Mouse (Mus musculus): ENCODE measurements around the gene Eif4h. TPM values are rescaled to one million over a fixed set of nuclear protein-coding genes. Genes with fewer than 3 reads are reported as not detected.
A peak's percentile ranks its signal among the peaks of the same experiment; 100 is the strongest.

Gene Eif4h
- polyA plus RNA-seq, 1 experiment from 2014 or later: 332 TPM

- no peak overlapping the region for H3K9ac ChIP-seq (ENCODE audit: low read depth, low read length)
- H3K9me3 ChIP-seq (ENCODE audit: control insufficient read depth, low read length): no peaks in the 10 kb centered on the region
- no peak overlapping the region for H3K4me3 ChIP-seq (ENCODE audit: low read length)
- no peak for ATAC-seq
- no peak overlapping the region for H3K27ac ChIP-seq (ENCODE audit: low read depth, low read length)
- no peaks in the 10 kb centered on the region for H3K36me3 ChIP-seq (ENCODE audit: control insufficient read depth, insufficient read depth, low read length)
- no peaks in the 10 kb centered on the region for H3K27me3 ChIP-seq (replicated peaks; ENCODE audit: control insufficient read depth, insufficient read depth, low read length)
- H3K4me2 ChIP-seq (ENCODE audit: low read length): no peak overlapping the region
- no peaks in the 10 kb centered on the region for H3K4me1 ChIP-seq (ENCODE audit: control insufficient read depth, insufficient read depth, low read depth, low read length)
Measured at GRCm38 (mm10) chr5:134606314-134606713, 33.0 kb downstream of the Eif4h start.

- H3K9me3 ChIP-seq (ENCODE audit: control insufficient read depth, low read length): no peaks in the 10 kb centered on the region
- no peaks in the 10 kb centered on the region for H3K36me3 ChIP-seq (ENCODE audit: control insufficient read depth, insufficient read depth, low read length)
- no peaks in the 10 kb centered on the region for H3K4me1 ChIP-seq (ENCODE audit: control insufficient read depth, insufficient read depth, low read depth, low read length)
- H3K4me2 ChIP-seq (ENCODE audit: low read length): no peak overlapping the region
- WGBS: 89% methylated on average over 11 of the region's 11 CpGs
- H3K4me3 ChIP-seq (ENCODE audit: low read length): no peak overlapping the region
- H3K9ac ChIP-seq (ENCODE audit: low read depth, low read length): no peak overlapping the region
- H3K27me3 ChIP-seq (replicated peaks; ENCODE audit: control insufficient read depth, insufficient read depth, low read length): no peaks in the 10 kb centered on the region
- no peak overlapping the region for H3K27ac ChIP-seq (ENCODE audit: low read depth, low read length)
- ATAC-seq: no peak
Measured at GRCm38 (mm10) chr5:134604376-134604775, 34.9 kb downstream of the Eif4h start.

GRCm38 (mm10) chr5:134597711-134598110 is 41.6 kb downstream of the Eif4h start:
- Histone ChIP-seq H3K27ac (ENCODE audit: low read depth, low read length) (no peak overlapping the region), H3K9ac (ENCODE audit: low read depth, low read length) (no peak overlapping the region), H3K9me3 (ENCODE audit: control insufficient read depth, low read length) (no peaks in the 10 kb centered on the region), H3K4me1 (ENCODE audit: control insufficient read depth, insufficient read depth, low read depth, low read length) (no peaks in the 10 kb centered on the region), H3K36me3 (ENCODE audit: control insufficient read depth, insufficient read depth, low read length) (peaks cover 17% of the 10 kb centered on the region), H3K4me3 (ENCODE audit: low read length) (no peak overlapping the region), H3K4me2 (ENCODE audit: low read length) (no peak overlapping the region), H3K27me3 (replicated peaks; ENCODE audit: control insufficient read depth, insufficient read depth, low read length) (no peaks in the 10 kb centered on the region)
- ATAC-seq: no peak
- WGBS: 72% methylated on average over 10 of the region's 10 CpGs

GRCm38 (mm10) chr5:134593093-134593492 is 46.2 kb downstream of the Eif4h start:
- WGBS: 92% methylated on average over 9 of the region's 9 CpGs
- H3K9ac ChIP-seq (ENCODE audit: low read depth, low read length): no peak overlapping the region
- H3K4me3 ChIP-seq (ENCODE audit: low read length): no peak overlapping the region
- H3K4me1 ChIP-seq (ENCODE audit: control insufficient read depth, insufficient read depth, low read depth, low read length): no peaks in the 10 kb centered on the region
- H3K9me3 ChIP-seq (ENCODE audit: control insufficient read depth, low read length): no peaks in the 10 kb centered on the region
- no peaks in the 10 kb centered on the region for H3K27me3 ChIP-seq (replicated peaks; ENCODE audit: control insufficient read depth, insufficient read depth, low read length)
- H3K27ac ChIP-seq (ENCODE audit: low read depth, low read length): no peak overlapping the region
- no peak for ATAC-seq
- peaks cover 21% of the 10 kb centered on the region for H3K36me3 ChIP-seq (ENCODE audit: control insufficient read depth, insufficient read depth, low read length)
- H3K4me2 ChIP-seq (ENCODE audit: low read length): no peak overlapping the region

GRCm38 (mm10) chr5:134592026-134592581 is 47.2 kb downstream of the Eif4h start:
- H3K4me2 ChIP-seq (ENCODE audit: low read length): no peak overlapping the region
- H3K9ac ChIP-seq (ENCODE audit: low read depth, low read length): no peak overlapping the region
- H3K27ac ChIP-seq (ENCODE audit: low read depth, low read length): no peak overlapping the region
- no peaks in the 10 kb centered on the region for H3K9me3 ChIP-seq (ENCODE audit: control insufficient read depth, low read length)
- no peak for ATAC-seq
- WGBS: 92% methylated on average over 11 of the region's 11 CpGs
- peaks cover 18% of the 10 kb centered on the region for H3K36me3 ChIP-seq (ENCODE audit: control insufficient read depth, insufficient read depth, low read length)
- H3K4me1 ChIP-seq (ENCODE audit: control insufficient read depth, insufficient read depth, low read depth, low read length): no peaks in the 10 kb centered on the region
- H3K4me3 ChIP-seq (ENCODE audit: low read length): no peak overlapping the region
- H3K27me3 ChIP-seq (replicated peaks; ENCODE audit: control insufficient read depth, insufficient read depth, low read length): no peaks in the 10 kb centered on the region

GRCm38 (mm10) chr5:134589900-134590299 is 49.4 kb downstream of the Eif4h start:
- no peak for ATAC-seq
- no peak overlapping the region for H3K9ac ChIP-seq (ENCODE audit: low read depth, low read length)
- WGBS: 87% methylated on average over 3 of the region's 3 CpGs
- no peak overlapping the region for H3K27ac ChIP-seq (ENCODE audit: low read depth, low read length)
- no peaks in the 10 kb centered on the region for H3K4me1 ChIP-seq (ENCODE audit: control insufficient read depth, insufficient read depth, low read depth, low read length)
- H3K9me3 ChIP-seq (ENCODE audit: control insufficient read depth, low read length): no peaks in the 10 kb centered on the region
- peaks cover 15% of the 10 kb centered on the region for H3K36me3 ChIP-seq (ENCODE audit: control insufficient read depth, insufficient read depth, low read length)
- H3K4me2 ChIP-seq (ENCODE audit: low read length): no peak overlapping the region
- H3K27me3 ChIP-seq (replicated peaks; ENCODE audit: control insufficient read depth, insufficient read depth, low read length): no peaks in the 10 kb centered on the region
- H3K4me3 ChIP-seq (ENCODE audit: low read length): no peak overlapping the region

GRCm38 (mm10) chr5:134584798-134585197 is 54.5 kb downstream of the Eif4h start:
- WGBS: 91% methylated on average over 5 of the region's 5 CpGs
- H3K36me3 ChIP-seq (ENCODE audit: control insufficient read depth, insufficient read depth, low read length): no peaks in the 10 kb centered on the region

GRCm38 (mm10) chr5:134583884-134584213 is 55.4 kb downstream of the Eif4h start:
- no peak overlapping the region for H3K4me3 ChIP-seq (ENCODE audit: low read length)
- WGBS: 81% methylated on average over 3 of the region's 3 CpGs
- H3K27ac ChIP-seq (ENCODE audit: low read depth, low read length): no peak overlapping the region
- no peaks in the 10 kb centered on the region for H3K27me3 ChIP-seq (replicated peaks; ENCODE audit: control insufficient read depth, insufficient read depth, low read length)
- no peaks in the 10 kb centered on the region for H3K36me3 ChIP-seq (ENCODE audit: control insufficient read depth, insufficient read depth, low read length)
- no peak for ATAC-seq
- no peak overlapping the region; the same call in 1 of the 2 replicates for H3K9ac ChIP-seq (ENCODE audit: low read depth, low read length)
- no peaks in the 10 kb centered on the region for H3K9me3 ChIP-seq (ENCODE audit: control insufficient read depth, low read length)
- peaks cover 7% of the 10 kb centered on the region for H3K4me1 ChIP-seq (ENCODE audit: control insufficient read depth, insufficient read depth, low read depth, low read length)
- peak overlapping the region; percentile 97 for H3K4me2 ChIP-seq (ENCODE audit: low read length)

More at GRCm38 (mm10) chr5:134584798-134585197, 54.5 kb downstream of the Eif4h start:
- H3K27me3 ChIP-seq (replicated peaks; ENCODE audit: control insufficient read depth, insufficient read depth, low read length): no peaks in the 10 kb centered on the region
- peaks cover 7% of the 10 kb centered on the region for H3K4me1 ChIP-seq (ENCODE audit: control insufficient read depth, insufficient read depth, low read depth, low read length)
- H3K4me2 ChIP-seq (ENCODE audit: low read length): no peak overlapping the region
- no peak overlapping the region for H3K4me3 ChIP-seq (ENCODE audit: low read length)
- no peak overlapping the region for H3K9ac ChIP-seq (ENCODE audit: low read depth, low read length)
- ATAC-seq: no peak
- no peaks in the 10 kb centered on the region for H3K9me3 ChIP-seq (ENCODE audit: control insufficient read depth, low read length)
- no peak overlapping the region for H3K27ac ChIP-seq (ENCODE audit: low read depth, low read length)

GRCm38 (mm10) chr5:134583006-134583883 is 56.0 kb downstream of the Eif4h start:
- no peak for ATAC-seq
- H3K27ac ChIP-seq (ENCODE audit: low read depth, low read length): no peak overlapping the region

More at GRCm38 (mm10) chr5:134583006-134583883, 56.0 kb downstream of the Eif4h start:
- H3K27me3 ChIP-seq (replicated peaks; ENCODE audit: control insufficient read depth, insufficient read depth, low read length): no peaks in the 10 kb centered on the region
- H3K36me3 ChIP-seq (ENCODE audit: control insufficient read depth, insufficient read depth, low read length): no peaks in the 10 kb centered on the region
- peak overlapping the region; percentile 98 for H3K4me3 ChIP-seq (ENCODE audit: low read length)
- peak overlapping the region; percentile 97 for H3K4me2 ChIP-seq (ENCODE audit: low read length)
- H3K9ac ChIP-seq (ENCODE audit: low read depth, low read length): peak overlapping the region; percentile 91
- 30% methylated on average over 15 of the region's 15 CpGs for WGBS
- H3K9me3 ChIP-seq (ENCODE audit: control insufficient read depth, low read length): no peaks in the 10 kb centered on the region
- peaks cover 7% of the 10 kb centered on the region for H3K4me1 ChIP-seq (ENCODE audit: control insufficient read depth, insufficient read depth, low read depth, low read length)
